Mouse (Mus musculus) lung, adult 2 months (tissue): Measurements from ENCODE around the gene Kat2a.

Experiments used
- CTCF ChIP-seq: fragments of 200-500 bp; IDR thresholded peaks from 2 replicates; pipeline ENCODE4 v1.5.1; 2011; ENCODE audit warnings: mild to moderate bottlenecking, low read length, control low read depth; ENCODE audit not compliant: insufficient read depth
- POLR2A ChIP-seq: fragments of 200-500 bp; IDR thresholded peaks from 2 replicates; pipeline ENCODE4 v1.6.1; 2011; ENCODE audit warnings: low read depth, mild to moderate bottlenecking, control low read depth, low read length, borderline replicate concordance; ENCODE audit errors: extremely low read depth

GRCm38 (mm10) chr11:100718866-100719265, 6.6 kb upstream of the Kat2a start:
- no peak for TF ChIP-seq POLR2A
- TF ChIP-seq CTCF, result no peak
